Mouse (Mus musculus) CH12.LX (cell line): ENCODE results near the gene Cryge. TPM values are rescaled to one million over a fixed set of nuclear protein-coding genes. Genes with fewer than 3 reads are reported as not detected.

Experiments
- DNase-seq: peaks from one replicate; pipeline ENCODE4 v3.0.0-alpha.2; 2013; ENCODE audit errors: extremely low read depth
- H3K27ac ChIP-seq: 2 replicates; pipeline ENCODE4 v1.5.1; 2012; ENCODE audit warnings: low read depth, mild to moderate bottlenecking, control low read depth, moderate library complexity; ENCODE audit not compliant: insufficient read depth
- H3K27me3 ChIP-seq: replicated peaks from 2 replicates; pipeline ENCODE3; 2012; ENCODE audit warnings: inconsistent platforms
- H3K36me3 ChIP-seq, 2 experiments: replicated peaks in 1 of 2; 2 replicates each; pipeline versions ENCODE3 to v1.6.1; 2012; ENCODE audit warnings: inconsistent platforms in 1 of 2, low read length in 1 of 2, mild to moderate bottlenecking in 1 of 2, mixed read lengths in 1 of 2, moderate library complexity in 1 of 2; ENCODE audit not compliant: control insufficient read depth in 1 of 2, insufficient read depth in 1 of 2
- H3K4me1 ChIP-seq, 2 experiments: 2 replicates each; pipeline ENCODE4 v1.6.1; 2012; ENCODE audit warnings: inconsistent platforms in 1 of 2, moderate library complexity in 1 of 2; ENCODE audit not compliant: insufficient read depth in 2 of 2, control insufficient read depth in 1 of 2
- H3K4me2 ChIP-seq: 2 replicates; pipeline ENCODE4 v1.6.1; 2012; ENCODE audit warnings: low read depth, mild to moderate bottlenecking, control low read depth; ENCODE audit not compliant: poor library complexity, insufficient read depth, severe bottlenecking
- H3K4me3 ChIP-seq, 3 experiments: fragments of 150-350 bp in 1 of 3; sonication (generic) in 1 of 3; replicated peaks in 1 of 3; 2 replicates each; pipeline versions ENCODE3 to v1.5.1; 2011 to 2012; ENCODE audit warnings: low read depth in 2 of 3, low read length in 2 of 3, mild to moderate bottlenecking in 2 of 3, moderate library complexity in 2 of 3, control low read depth in 1 of 3, improper control_type of control experiment in 1 of 3, inconsistent platforms in 1 of 3, mixed read lengths in 1 of 3; ENCODE audit not compliant: poor library complexity in 1 of 3
- H3K79me2 ChIP-seq: replicated peaks from 2 replicates; pipeline ENCODE4 v1.6.1; 2012; ENCODE audit warnings: mild to moderate bottlenecking, moderate library complexity; ENCODE audit not compliant: control insufficient read depth, poor library complexity, insufficient read depth, severe bottlenecking; ENCODE audit errors: extremely low read depth
- H3K9ac ChIP-seq: 2 replicates; pipeline ENCODE4 v1.6.1; 2012; ENCODE audit warnings: low read depth, mild to moderate bottlenecking, control low read depth, moderate library complexity; ENCODE audit not compliant: insufficient read depth
- H3K9me3 ChIP-seq: replicated peaks from 2 replicates; pipeline ENCODE3; 2012; ENCODE audit warnings: low read length, inconsistent platforms, mixed read lengths
- CHD1 ChIP-seq: IDR thresholded peaks from 2 replicates; pipeline ENCODE4 v1.6.1; 2012; ENCODE audit warnings: low read depth, low read length, improper control_type of control experiment, inconsistent platforms
- CTCF ChIP-seq, 2 experiments: IDR thresholded peaks in 1 of 2; conservative IDR thresholded peaks in 1 of 2; 2 replicates each; pipeline ENCODE4 v1.5.1; 2011 to 2012; ENCODE audit warnings: low read depth in 2 of 2, low read length in 2 of 2, improper control_type of control experiment in 1 of 2, inconsistent platforms in 1 of 2, mild to moderate bottlenecking in 1 of 2, moderate library complexity in 1 of 2
- E2F4 ChIP-seq: IDR thresholded peaks from 2 replicates; pipeline ENCODE4 v1.6.1; 2011; ENCODE audit warnings: low read depth, low read length, improper control_type of control experiment; ENCODE audit not compliant: insufficient replicate concordance
- HCFC1 ChIP-seq: IDR thresholded peaks from 2 replicates; pipeline ENCODE4 v1.6.1; 2012; ENCODE audit warnings: low read depth, mild to moderate bottlenecking, inconsistent platforms, low read length, improper control_type of control experiment
- JUN ChIP-seq: IDR thresholded peaks from 2 replicates; pipeline ENCODE4 v1.6.1; 2011; ENCODE audit warnings: low read depth, mild to moderate bottlenecking, low read length, improper control_type of control experiment, moderate library complexity; ENCODE audit not compliant: insufficient read depth
- MXI1 ChIP-seq: IDR thresholded peaks from 2 replicates; pipeline ENCODE4 v1.6.1; 2011; ENCODE audit warnings: mild to moderate bottlenecking, low read depth, low read length, improper control_type of control experiment
- NELFE ChIP-seq: IDR thresholded peaks from 2 replicates; pipeline ENCODE4 v1.6.1; 2011; ENCODE audit warnings: low read depth, low read length, improper control_type of control experiment
- NRF1 ChIP-seq: IDR thresholded peaks from 2 replicates; pipeline ENCODE4 v1.6.1; 2014; ENCODE audit warnings: low read depth, mild to moderate bottlenecking, inconsistent platforms, low read length, improper control_type of control experiment, moderate library complexity
- POLR2A ChIP-seq: IDR thresholded peaks from 2 replicates; pipeline ENCODE4 v1.6.1; 2011; ENCODE audit warnings: low read depth, mild to moderate bottlenecking, improper control_type of control experiment, low read length
- POLR2AphosphoS2 ChIP-seq: IDR thresholded peaks from 2 replicates; pipeline ENCODE4 v1.6.1; 2011; ENCODE audit warnings: low read depth, low read length, improper control_type of control experiment
- RAD21 ChIP-seq: IDR thresholded peaks from 2 replicates; pipeline ENCODE4 v1.6.1; 2011; ENCODE audit warnings: low read depth, mild to moderate bottlenecking, low read length, improper control_type of control experiment, moderate library complexity
- SMC3 ChIP-seq: IDR thresholded peaks from 2 replicates; pipeline ENCODE4 v1.6.1; 2011; ENCODE audit warnings: low read depth, low read length, improper control_type of control experiment
- TBP ChIP-seq: conservative IDR thresholded peaks from 2 replicates; pipeline ENCODE4 v1.6.1; 2011; ENCODE audit warnings: low read depth, low read length, improper control_type of control experiment
- dilution Hi-C: fragments of 300-500 bp; cut with MboI; formaldehyde crosslinking; loops from 2 replicates; pipeline ENCODE4 v1.14.3; 2020; ENCODE audit warnings: low sequenced_read_pairs; ENCODE audit not compliant: extremely low pct_unique_long_range_greater_than_20kb, extremely low pct_ligation_motif_present
- in situ Hi-C: fragments of 300-500 bp; cut with MboI; formaldehyde crosslinking; loops from 3 replicates; pipeline ENCODE4 v1.14.3; 2019; ENCODE audit warnings: low sequenced_read_pairs, low pct_ligation_motif_present, low pct_unique_long_range_greater_than_20kb, mixed read lengths
- polyA plus RNA-seq: library from polyadenylated mRNA; unstranded; fragments of >175 nt; gene quantifications from 2 replicates; pipeline ENCODE4 v1.2.1, GENCODE M21; 2012; ENCODE audit warnings: low read depth; ENCODE audit not compliant: insufficient read length
- total RNA-seq, 2 experiments: library from RNA; depleted of rRNA; stranded (reverse); fragments of 300-350 nt in 1 of 2; fragments of >200 nt in 1 of 2; gene quantifications; 2 replicates each; pipeline ENCODE4 v1.2.3; 2012 to 2014

The Cryge gene
- total and polyA plus RNA-seq, 3 experiments = not detected

DNA sequence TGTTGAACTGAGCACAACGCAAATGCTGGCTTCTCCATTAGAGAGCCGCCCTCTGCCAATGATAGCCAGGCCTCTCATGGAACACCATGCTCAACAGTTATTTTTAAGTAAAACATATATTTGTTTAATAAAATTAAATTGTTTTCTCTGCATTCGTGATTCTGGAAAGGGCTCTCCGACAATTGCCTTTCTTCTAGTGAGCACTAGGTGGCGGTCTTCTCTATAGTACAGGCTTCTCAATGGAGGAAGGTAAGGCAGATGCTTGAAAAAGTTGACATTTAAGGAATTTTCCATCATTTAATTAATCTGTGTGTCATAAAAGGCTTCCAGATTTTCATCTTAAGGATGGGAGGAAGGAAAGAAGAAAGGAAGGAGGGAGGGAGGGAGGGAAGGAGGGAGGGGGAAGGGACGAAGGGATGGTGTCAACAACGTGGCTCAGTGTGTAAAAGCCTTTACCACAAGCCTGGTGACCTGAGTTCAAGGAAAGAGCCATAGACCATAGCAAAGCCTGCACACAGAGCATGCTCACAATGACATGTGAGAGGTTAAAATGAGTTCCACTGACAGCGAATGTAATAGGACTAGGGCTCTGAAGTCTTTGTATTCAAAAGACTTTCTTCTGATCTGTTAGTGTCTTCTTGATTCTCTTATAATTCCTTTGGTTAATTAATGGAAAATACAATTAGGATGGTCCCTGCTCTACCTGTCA, 4.4 kb downstream of the Cryge start:
- DNase-seq = peak; percentile 47
- Histone ChIP-seq H3K4me1 (peaks cover 3 to 29% of the 10 kb centered on the region in 2 experiments; a peak in 3 of 4 replicates), H3K4me2 (peak overlapping the region; percentile 35), H3K79me2 (no peaks in the 10 kb centered on the region), H3K27ac (no peak overlapping the region), H3K27me3 (no peaks in the 10 kb centered on the region), H3K4me3 (no peak overlapping the region), H3K9ac (no peak overlapping the region), H3K36me3 (no peaks in the 10 kb centered on the region), H3K9me3 (no peaks in the 10 kb centered on the region)
- in situ Hi-C loops = no loop called here
- dilution Hi-C loops = no loop called here
- TF ChIP-seq NRF1 (0 out of 2 replicates have a peak, but pooled peaks have one; percentile 12), SMC3 (peak; percentile 47; the same call in 1 of the 2 replicates), E2F4 (no peak), HCFC1 (no peak), NELFE (no peak), CTCF (conservative IDR thresholded peaks at IDR 0.05 in 1 of 2, IDR thresholded peaks at IDR 0.05 in 1 of 2; ENCODE audit: low read depth in 2 of 2, low read length in 2 of 2) (peak; percentile 52 to 83), POLR2AphosphoS2 (no peak), POLR2A (no peak), RAD21 (peak; percentile 74)

DNA sequence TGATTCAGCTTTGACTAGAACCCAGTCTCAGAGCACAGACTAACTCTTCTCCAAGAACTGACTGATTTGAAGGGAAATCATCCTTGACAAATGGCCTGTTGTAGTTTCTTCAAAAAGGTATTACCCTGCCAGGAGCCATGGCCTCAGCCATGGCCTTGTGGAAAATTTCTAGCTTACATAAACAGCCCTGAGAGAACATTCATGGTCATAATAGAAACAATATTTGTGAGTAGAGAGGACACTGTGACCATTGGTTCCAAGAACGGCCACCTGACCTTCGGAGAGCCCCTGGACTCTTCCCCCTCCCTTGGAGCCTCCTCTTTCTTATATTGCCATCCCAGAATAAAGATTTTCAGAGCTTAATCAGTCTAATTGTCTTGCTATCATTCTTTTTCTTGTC, 7.5 kb downstream of the Cryge start:
- Histone ChIP-seq H3K9me3 (no peaks in the 10 kb centered on the region), H3K4me3 (no peak overlapping the region), H3K9ac (no peak overlapping the region), H3K4me2 (no peak overlapping the region), H3K27me3 (no peaks in the 10 kb centered on the region), H3K4me1 (peaks cover 3 to 28% of the 10 kb centered on the region in 2 experiments; a peak in 3 of 4 replicates), H3K27ac (no peak overlapping the region), H3K79me2 (no peaks in the 10 kb centered on the region), H3K36me3 (no peaks in the 10 kb centered on the region)
- in situ Hi-C loops = no loop called here
- DNase-seq = no peak
- dilution Hi-C loops = no loop called here
- no peak for TF ChIP-seq JUN
- no peak for TF ChIP-seq TBP
- no peak for TF ChIP-seq MXI1
- no peak for TF ChIP-seq SMC3
- TF ChIP-seq CTCF (conservative IDR thresholded peaks at IDR 0.05 in 1 of 2, IDR thresholded peaks at IDR 0.05 in 1 of 2; ENCODE audit: low read depth in 2 of 2, low read length in 2 of 2) = no peak
- no peak for TF ChIP-seq POLR2AphosphoS2

DNA sequence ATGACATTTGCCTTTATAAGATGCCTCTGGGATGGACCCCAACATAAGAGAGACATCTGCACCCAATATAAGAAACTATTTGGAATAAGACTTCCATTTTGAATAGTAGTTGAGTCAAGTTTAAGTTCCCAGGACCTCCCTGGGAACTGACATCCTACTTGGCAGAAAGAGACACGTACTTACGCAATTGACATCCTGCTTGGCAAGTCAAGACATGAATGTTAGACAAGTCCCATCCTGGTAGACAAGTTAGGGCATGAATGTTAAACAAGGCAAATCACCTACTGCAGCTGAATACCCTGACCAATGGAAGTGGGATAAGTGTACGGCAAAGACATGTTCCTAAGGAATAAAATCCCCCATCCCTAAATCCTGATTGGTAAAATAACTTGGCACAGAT, 9.1 kb downstream of the Cryge start:
- no peak for DNase-seq
- Histone ChIP-seq H3K9ac (no peak overlapping the region), H3K4me3 (no peak overlapping the region), H3K79me2 (no peaks in the 10 kb centered on the region), H3K36me3 (no peaks in the 10 kb centered on the region), H3K27me3 (no peaks in the 10 kb centered on the region), H3K4me2 (no peak overlapping the region), H3K27ac (no peak overlapping the region), H3K9me3 (no peaks in the 10 kb centered on the region), H3K4me1 (peaks cover 3 to 28% of the 10 kb centered on the region in 2 experiments; a peak in 3 of 4 replicates)
- peak; percentile 97 for TF ChIP-seq CHD1
- TF ChIP-seq RAD21 = no peak
- in situ Hi-C loops (no loop called here), dilution Hi-C loops (no loop called here)
